Mouse (Mus musculus): ENCODE measurements around the gene Tbkbp1.
"Not testable (repeated sequence)": the region's sequence is repeated elsewhere in the genome, so short reads cannot be mapped to it uniquely, and the experiment has no call there.

The Tbkbp1 gene

DNA sequence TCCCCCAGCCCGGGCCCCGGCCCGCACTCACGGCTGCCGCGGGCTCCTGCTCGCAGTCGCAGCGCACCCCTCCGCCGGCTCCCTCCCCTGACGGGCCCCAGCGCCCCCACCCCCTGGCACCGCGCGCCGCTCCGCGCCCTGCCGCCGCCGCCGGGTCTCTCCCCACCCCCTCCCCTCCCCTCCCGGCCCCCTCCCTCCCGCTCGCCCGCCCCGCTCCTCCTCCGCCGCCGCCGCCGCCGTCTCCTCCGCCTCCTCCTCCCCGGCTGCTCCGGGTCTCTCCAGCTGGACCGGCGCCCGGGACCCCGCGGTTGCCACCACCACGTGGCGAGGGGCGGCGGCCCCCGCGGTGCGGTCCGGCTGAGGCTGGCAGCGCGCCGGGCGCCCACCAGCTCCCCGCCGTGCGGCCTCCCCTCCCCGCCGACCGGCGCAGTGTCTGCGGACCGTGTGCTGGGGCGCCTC is at the start of gene Tbkbp1:
Gene Tbkbp1 (minus strand): TSS at position 153 of the 459 bp plus-strand sequence.
- peak in 1 of 2 experiments; percentile 24 for DNase-seq

DNA sequence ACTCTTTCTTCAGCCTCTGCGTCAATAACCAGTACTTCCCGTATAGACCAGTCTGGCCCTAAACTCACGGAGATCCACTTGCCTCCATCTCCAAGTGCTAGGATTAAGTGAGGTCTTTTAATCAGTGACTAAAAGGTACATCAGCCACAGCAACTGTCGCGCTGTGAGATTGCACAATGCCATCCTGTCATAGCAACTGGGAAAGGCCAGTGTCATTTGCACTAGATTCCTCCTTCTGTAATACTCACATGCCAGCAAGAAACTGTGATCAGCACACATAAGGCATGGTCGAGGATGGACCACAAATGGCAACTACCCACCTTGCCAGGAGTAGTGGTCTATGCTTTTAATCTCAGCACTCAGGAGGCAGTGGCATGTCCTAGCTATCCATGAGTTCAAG is 48.2 kb upstream of the Tbkbp1 start:
- no peak for DNase-seq

DNA sequence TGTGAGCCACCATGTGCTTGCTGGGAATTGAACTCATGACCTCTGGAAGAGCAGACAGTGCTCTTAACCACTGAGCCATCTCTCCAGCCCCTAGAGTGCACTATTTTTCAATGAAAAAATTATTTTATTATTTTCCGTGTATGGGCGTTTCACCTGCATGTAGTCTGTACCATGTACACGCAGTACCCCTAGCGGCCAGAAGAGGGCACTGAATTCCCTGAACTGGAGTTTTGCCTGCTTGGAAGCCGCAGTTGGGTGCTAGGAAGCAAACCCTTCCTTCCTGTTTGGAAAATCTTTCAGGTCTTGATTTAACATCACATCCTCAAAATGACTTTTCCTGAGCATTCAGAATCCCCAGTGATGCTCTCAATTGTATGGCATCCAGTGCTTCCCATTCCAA is 47.3 kb upstream of the Tbkbp1 start:
- peak; percentile 31 to 66 for DNase-seq

DNA sequence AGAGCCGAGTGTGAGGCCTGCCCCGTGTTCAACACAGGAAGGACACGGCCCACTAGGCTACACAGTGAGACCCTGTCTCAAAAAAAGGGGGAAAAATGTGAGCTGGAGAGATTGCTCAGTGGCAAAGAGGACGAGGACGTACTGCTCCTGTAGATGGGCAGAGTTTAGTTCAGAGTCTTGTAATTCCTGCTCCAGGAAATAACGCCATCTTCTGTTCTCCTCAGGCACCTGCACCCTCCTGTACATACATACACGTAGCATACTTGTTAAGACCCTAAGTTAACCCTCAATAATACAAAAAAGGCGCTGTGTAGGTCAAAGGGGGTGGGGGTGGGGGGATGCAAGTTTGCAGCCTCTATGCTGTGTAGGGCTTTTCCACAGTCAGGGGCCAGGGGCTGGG is 45.7 kb upstream of the Tbkbp1 start:
- no peak for DNase-seq

DNA sequence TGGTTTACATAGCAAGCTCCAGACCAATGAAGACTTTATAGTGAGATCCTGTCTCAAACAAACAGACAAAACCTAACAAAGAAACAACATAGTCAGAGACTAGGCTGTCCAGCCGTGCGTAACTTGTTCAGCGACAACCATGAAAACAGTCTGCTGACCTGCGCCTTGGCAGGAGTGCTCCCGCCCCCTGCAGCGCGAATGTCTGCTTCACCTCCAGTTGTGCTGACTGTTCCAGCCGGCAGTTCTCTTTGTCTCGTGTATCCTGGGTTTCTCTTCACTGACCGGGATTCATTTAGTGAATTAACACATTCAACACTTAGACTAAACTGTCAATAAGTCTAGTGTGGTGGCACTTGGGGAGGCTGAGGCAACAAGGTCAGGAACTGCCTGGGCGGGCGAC is 45.2 kb upstream of the Tbkbp1 start:
- DNase-seq: no peak

DNA sequence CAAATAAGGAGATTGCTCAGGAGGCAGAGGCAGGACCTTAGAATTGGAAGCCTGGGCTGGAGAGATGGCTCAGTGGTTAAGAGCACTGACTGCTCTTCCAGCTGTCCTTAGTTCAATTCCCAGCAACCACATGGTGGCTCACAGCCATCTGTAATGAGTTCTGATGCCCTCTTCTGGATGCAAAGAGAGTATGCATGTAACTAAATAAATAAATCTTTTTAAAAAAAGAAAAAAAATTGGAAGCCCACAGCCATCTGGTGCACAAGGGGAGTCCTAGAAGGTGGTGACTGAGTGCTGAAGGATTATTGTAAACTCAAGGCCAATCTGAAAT is 41.3 kb upstream of the Tbkbp1 start:
- no peak for DNase-seq

DNA sequence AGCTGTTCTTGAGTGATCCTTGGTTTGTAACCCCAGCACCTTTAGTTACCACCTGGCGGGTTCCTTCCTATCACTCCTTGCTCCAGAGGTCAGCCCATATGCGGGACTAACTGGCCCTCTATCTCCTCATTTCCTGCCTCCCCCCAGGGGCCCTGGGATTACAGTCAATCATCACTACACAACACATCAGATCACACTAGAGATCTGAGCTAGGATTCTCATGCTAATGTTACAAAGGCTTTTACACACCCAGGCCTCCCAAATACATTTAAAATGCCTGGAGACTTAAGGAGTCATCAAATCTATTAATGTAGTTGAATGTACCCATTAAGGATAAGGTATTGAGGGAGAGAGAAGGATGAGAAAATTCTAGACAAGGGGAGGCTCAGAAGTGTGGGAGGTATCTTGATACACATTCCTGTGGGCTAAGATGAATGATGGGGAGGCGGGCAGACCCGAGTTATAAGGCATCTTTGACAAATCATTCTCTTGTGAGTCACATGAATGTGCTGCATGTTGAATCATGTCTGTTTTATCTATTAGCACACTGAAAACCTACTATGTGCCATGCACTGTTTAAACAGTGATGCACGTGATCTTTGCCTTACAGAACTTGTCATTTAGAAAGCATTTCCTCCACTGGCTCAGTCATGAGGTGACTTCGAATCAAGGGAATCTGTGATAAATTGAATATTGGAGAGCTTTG is 40.8 kb upstream of the Tbkbp1 start:
- DNase-seq: no peak

DNA sequence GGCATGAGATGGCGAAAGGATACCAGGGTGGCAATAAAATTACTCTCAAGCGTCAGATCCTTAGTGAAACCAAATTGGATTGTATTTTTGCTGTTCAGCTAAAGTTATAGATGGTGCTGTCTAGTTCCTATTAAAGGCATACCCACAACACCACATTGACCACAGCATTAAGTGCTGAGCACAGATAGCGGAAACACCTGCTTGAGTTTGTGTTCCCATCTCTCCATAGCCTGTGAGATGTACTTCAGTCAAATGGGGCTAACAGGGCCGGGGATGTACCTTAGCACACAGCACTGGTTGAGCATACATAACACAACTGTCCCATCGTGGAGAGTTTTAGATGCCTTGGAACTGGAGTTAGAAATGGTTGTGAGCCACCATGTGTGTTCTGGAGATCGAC is 39.7 kb upstream of the Tbkbp1 start:
- no peak for DNase-seq

DNA sequence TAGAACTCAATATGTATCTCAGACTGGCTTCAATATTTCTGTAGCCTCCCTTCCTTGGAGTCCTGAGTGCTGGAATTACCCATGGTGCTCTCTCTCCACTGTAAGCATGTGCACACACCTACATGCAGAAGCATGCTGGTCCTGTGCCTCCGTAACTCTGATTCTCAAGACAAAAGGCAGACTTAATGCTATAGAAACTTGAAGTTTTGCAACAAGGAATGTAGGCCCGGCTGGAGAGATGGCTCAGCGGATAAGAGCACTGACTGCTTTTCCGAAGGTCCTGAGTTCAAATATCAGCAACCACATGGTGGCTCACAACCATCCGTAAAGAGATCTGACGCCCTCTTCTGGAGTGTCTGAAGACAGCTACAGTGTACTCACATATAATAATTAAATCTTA is 38.4 kb upstream of the Tbkbp1 start:
- not testable (repeated sequence) for DNase-seq

DNA sequence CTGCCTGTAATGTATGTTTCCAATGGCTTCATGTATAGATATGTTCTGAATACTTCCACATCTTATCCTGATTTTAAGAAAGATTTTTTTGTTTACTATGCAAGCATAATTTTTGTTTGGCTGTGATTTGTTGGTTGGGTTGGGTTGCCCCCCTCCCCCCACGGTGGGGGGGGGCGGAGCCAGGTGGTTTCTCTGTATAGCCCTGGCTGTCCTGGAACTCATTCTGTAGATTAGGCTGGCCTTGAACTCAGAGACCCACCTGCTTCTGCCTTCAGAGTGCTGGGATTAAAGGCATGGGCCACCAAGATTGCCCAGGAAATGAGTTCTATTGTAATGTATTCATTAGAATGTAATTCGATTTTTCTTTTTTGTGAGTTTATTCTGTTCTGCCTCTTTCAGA is 37.9 kb upstream of the Tbkbp1 start:
- DNase-seq: no peak

DNA sequence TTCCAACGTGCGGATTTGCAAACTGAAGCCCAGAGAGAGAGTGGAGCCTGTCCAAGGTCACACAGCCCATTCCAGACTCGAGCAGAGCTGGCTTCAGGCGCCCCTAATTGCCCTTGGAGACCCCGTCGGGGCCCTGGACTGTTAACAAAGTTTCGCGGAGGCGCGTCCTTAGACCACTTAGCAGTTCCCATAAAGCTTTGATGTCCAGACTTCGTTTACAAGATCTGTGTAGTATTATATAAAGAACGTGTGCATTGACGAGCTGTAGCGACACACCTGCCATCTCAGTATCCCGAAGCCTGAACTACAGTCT is 37.3 kb upstream of the Tbkbp1 start:
- DNase-seq: no peak

DNA sequence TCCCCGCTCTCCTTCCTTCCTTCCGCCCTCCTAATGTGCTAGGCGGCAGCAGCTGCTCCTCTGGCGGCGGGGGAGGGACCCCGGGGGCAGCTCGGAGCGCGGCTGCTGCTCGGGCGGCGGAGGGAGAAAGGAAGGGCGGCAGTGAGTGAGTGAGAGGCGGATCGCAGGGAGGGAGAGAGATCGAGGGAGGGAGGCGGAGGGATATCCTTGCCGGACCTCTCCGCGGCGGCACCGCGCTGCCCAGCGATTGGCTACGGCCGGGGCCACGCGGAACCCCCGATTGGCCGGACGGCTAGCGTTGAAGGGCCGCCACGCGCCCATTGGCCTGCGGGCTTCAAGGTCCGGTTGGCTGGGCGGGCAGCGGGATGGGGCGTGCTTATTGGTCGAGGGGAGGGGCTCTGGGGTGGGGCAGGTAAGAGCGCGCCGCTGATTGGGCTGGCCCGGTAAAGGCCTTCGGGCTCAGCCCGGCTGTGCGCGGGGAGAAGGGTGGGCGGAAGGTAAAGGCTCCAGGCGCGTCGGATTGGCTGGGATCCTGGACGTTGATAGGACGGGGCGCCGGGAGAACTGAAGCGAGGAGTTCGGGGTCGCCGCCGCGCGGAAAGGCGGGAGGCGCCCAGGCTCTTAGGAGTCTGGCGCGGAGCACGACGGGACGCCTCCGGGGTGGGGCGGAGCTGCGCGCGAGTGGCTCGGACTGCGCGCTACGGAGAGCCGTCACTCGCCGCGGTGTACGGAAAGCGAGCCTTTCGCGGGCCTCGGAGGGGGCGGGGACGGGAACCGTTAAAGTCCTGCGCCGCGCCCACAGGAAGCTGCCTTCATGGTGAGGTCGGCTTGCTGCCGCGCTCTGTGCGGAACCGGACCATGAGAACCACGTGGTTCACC is 36.7 kb upstream of the Tbkbp1 start, which contains the start of gene Kpnb1:
Gene Kpnb1 (minus strand): TSS at position 118 of the 879 bp plus-strand sequence.
- DNase-seq: peak; percentile 92 to 99

DNA sequence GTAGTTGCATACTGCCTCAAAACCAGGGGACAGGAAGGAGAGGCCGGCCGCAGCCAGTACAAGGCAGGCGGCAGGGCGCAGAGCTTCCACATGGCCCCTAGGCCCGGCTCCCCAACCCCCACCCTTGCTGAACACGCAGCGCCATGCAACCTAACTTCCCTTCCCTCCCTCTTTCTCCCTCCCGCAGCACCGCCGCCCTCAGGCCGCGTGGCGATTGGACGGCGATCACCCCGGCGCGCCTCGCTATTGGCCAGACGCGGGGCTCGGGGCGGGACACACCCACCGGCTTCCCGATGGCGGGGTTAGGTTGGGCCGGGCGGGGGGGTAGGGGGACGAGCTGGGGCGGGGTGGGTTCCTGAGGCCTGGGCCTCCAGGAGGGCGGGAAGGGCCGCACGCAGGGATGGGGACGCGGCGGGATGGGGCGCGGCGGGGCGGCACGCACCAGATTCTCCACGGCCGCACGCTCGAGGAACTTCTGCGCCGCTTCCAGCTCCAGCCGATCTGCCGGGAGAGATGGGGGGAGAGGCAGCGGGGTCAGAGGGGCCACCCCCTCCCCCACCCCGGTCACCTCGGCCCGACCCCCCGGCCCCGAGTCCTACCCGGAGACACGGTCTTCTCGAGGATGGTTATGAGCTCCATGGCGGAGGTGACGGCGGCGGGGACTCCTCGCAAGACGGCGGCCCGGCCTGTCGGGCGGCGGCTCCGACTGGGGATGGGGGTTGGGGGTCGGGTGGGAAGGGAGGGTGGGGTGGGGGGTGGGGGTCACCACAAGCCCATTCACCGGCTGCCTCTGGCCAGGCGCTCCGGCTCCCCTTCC is 35.9 kb upstream of the Tbkbp1 start:
- peak; percentile 96 for DNase-seq

DNA sequence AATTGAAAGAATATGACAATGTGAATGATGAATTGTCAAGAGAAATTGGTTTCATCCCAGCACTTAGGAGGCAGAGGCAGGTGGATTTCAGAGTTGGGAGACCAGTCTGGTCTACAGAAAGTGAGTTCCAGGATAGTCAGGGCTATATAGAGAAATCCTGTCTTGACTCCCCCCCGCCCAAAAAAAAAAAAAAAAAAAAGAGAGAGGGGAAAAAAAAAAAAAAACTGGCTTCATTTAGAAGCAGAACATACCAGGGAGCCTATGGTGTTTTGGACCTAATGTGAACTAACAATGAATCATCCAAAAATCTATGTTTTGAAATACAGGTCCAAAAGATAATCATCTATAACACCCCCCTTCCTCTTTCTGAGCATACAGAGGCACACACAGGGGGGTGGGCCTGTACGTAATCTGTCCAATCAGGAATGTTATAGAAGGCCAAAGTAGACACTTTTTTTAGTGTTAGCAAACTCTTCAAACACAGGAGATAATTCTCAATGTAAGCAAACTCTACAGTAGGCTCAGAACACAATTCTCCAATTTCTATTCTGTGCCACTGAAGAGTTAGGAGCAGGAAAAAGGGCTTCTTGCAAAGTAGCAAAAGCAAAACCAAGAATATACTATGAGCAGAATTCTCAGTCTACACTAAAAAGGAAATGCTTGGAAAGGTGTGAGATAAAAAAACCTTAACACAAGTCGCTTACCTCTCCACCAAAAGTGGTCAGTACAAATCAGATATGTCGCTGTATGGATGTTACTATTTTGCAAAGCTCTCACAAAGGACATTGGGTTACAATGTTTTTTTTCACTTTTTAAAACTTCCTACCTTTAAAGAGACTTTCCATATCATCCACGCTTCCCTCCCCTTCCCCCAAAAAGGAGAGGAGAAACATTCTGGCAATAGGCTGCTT is 34.7 kb upstream of the Tbkbp1 start:
- DNase-seq: no peak

DNA sequence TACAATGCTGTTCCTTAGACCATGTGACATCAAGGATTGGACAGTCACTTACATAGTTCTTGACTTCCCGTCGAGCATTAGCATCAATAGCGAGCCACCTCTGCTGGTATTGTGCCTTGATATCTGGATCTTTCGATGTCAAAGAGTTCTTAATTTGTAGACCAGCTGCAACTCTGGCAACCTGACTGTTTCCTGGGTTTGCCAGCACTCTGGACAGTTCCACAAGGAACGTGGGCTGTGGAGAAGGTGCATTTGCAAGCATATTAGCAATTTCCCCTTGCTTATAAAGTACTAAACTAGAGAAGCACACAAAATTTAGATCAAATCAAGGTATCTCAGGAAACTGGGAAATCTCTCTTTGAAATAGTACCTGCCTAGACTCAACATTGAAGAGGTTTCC is 33.6 kb upstream of the Tbkbp1 start:
- DNase-seq: no peak

DNA sequence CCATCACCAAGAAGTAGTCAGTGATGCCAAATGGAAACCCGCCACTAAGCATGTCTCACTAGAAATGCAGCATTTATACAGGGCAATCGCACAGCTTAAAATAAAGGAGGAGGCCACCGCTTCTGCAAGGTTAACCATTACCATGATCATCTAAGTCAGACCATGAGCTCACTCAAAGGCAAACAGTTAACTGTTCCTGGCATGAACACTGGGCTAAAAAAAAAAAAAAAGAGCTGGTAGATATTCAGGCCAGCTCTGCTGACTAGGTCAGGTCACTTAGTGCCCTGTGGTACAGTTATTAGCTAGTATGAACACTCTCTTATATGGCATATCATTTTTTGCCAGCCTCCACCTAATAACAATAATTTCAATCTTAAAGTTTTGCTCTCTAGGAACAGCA is 31.2 kb upstream of the Tbkbp1 start:
- DNase-seq: no peak

DNA sequence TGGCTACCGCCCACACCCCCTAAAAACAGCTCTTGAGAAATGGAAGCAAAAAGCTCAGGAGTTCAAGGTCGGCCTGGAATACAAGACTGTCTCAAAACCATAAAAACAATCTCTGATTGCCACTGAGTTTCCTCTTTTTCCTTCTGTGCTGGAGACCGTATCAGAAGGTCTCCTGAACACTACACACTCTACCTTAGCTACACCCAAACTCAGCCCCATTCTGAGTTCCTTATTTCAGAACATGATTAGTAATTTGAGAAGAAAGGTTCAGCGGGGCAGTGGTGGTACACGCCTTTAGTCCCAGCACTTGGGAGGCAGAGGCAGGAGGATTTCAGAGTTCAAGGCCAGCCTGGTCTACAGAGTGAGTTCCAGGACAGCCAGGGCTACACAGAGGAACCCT is 29.8 kb upstream of the Tbkbp1 start:
- no peak for DNase-seq

DNA sequence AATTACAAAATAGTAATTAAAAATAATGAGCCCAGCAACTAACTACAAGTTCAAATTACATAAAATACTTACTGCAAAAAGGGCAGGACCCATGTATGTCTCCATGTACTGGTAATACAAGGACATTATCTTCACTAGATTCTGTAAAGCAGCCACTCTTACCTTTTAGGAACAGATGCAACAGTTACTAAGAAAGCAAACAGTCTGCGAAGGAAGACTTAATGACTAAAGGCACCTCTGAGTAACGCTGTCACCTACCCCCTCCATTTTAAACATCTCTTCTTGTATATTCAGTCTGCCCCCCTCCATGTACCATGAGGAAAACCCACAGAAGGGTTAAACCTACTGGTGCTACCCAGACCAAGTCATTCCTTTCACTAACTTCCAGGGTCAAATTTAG is 26.9 kb upstream of the Tbkbp1 start:
- DNase-seq: no peak

DNA sequence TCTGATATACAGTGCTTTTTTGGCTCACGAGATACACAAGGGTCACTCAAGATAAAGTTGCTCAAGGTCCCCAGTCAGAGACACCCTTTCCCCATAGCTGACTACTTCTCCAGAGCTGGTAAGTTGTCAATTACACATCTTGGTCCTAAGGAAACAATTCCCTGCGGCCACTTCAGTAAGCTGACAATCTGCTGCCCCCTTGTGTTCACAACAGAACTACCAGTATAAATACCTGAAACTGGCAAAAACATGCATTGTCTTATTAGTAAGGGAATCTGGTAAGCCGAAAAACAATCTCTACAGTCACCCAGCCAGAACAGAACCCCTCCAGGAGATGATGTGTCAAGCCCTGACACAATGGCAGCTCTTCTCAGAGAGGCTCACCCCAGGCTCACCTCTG is 25.6 kb upstream of the Tbkbp1 start:
- DNase-seq: peak in 1 of 2 experiments; percentile 22

DNA sequence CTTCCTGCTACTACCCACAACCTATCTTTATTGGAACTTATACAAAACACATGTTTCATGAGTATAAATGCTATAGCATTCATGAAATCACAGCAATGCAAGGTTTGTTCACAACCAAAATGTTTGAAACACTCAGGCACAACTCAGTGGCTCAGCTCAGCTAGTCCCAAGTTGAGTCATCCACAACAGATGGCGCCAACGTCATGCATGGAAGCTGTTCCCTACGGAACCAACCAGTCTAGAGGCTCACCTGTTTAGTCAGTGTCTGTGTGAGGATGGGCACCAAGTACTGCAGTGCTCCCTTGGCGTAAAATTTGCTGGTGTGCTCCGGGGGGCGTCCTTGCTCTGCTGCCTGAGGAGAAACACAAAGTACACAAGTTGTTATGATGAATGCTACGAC is 24.2 kb upstream of the Tbkbp1 start:
- DNase-seq: no peak

DNA sequence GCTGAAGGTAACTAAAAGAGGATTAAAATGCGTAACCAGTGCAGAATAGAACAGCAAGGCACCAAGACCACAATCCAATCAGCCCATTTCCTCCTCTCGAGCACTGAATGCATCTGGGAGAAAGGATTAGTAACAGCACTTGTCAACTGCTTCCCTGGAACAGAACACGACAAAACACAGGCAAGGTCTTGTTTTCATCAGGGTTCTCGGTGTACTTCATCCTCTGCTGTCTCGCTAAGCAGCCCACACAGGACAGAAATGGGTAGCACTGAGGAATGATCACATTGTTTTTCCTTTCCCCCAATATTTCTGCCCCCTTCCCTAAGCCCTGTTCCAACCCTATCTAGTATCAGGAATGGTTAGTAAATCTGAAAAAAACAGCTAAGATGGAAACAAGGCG is 9.0 kb upstream of the Tbkbp1 start:
- no peak for DNase-seq

DNA sequence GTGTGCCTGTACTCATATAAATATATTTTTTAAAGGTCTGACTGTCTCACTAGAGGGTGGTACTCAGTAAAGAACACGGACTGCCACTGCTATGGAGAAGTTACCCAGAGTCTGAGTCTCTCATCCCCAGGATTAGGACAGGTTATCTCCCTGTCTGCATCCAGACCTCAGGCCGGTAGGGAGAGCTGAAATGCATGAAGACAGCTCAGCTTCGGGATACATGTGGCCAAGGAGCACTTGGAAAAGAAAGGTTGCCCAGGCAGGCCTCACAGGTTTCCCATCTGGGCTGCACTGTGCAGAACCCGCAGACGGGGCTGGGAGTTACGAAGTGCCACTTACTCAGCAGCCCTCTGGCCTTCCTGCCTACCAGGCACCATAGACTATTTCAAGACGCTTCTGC is 5.7 kb upstream of the Tbkbp1 start:
- no peak for DNase-seq
